Mouse (Mus musculus) embryo, embryonic 9.5 days (tissue): ENCODE results near the gene Nrp2.
A peak's percentile ranks its signal among the peaks of the same experiment; 100 is the strongest.

Source experiments
- DNase-seq: peaks from one replicate; pipeline ENCODE4 v3.0.0-alpha.2; 2017; ENCODE audit errors: extremely low spot score

Nrp2 gene

GRCm38 (mm10) chr1:62782573-62782972, 79.5 kb downstream of the Nrp2 start:
- DNase-seq, result no peak

- no peak for DNase-seq
Observed at GRCm38 (mm10) chr1:62783354-62784083, 80.4 kb downstream of the Nrp2 start.

GRCm38 (mm10) chr1:62784084-62784392, 81.0 kb downstream of the Nrp2 start:
- DNase-seq, result no peak

- DNase-seq, result peak; percentile 53
Observed at GRCm38 (mm10) chr1:62786255-62786654, 83.2 kb downstream of the Nrp2 start.

- no peak for DNase-seq
Observed at GRCm38 (mm10) chr1:62787546-62787945, 84.5 kb downstream of the Nrp2 start.

- DNase-seq, result peak; percentile 67
Observed at GRCm38 (mm10) chr1:62794223-62794895, 91.3 kb downstream of the Nrp2 start.

GRCm38 (mm10) chr1:62794896-62795255, 91.8 kb downstream of the Nrp2 start:
- DNase-seq, result no peak

- DNase-seq, result peak; percentile 78
Observed at GRCm38 (mm10) chr1:62795307-62796037, 92.4 kb downstream of the Nrp2 start.

- DNase-seq, result no peak
Observed at GRCm38 (mm10) chr1:62796038-62796647, 93.1 kb downstream of the Nrp2 start.

GRCm38 (mm10) chr1:62799427-62799826, 96.3 kb downstream of the Nrp2 start:
- DNase-seq, result no peak

- DNase-seq, result no peak
Observed at GRCm38 (mm10) chr1:62800351-62800750, 97.3 kb downstream of the Nrp2 start.

GRCm38 (mm10) chr1:62801429-62801828, 98.3 kb downstream of the Nrp2 start:
- DNase-seq, result no peak

- no peak for DNase-seq
Observed at GRCm38 (mm10) chr1:62801842-62802241, 98.8 kb downstream of the Nrp2 start.

- DNase-seq, result no peak
Observed at GRCm38 (mm10) chr1:62803544-62803943, 100.5 kb downstream of the Nrp2 start.

- no peak for DNase-seq
Observed at GRCm38 (mm10) chr1:62806014-62806413, 102.9 kb downstream of the Nrp2 start.

GRCm38 (mm10) chr1:62808395-62808794, 105.3 kb downstream of the Nrp2 start:
- no peak for DNase-seq

- DNase-seq, result no peak
Observed at GRCm38 (mm10) chr1:62809601-62810228, 106.6 kb downstream of the Nrp2 start.

- DNase-seq, result no peak
Observed at GRCm38 (mm10) chr1:62811141-62811540, 108.1 kb downstream of the Nrp2 start.

GRCm38 (mm10) chr1:62812701-62813684, 109.9 kb downstream of the Nrp2 start:
- peak; percentile 58 for DNase-seq

- DNase-seq, result no peak
Observed at GRCm38 (mm10) chr1:62813938-62814337, 110.9 kb downstream of the Nrp2 start.

- DNase-seq, result no peak
Observed at GRCm38 (mm10) chr1:62817566-62817965, 114.5 kb downstream of the Nrp2 start.
